7 mouse cellular contexts compared by ENCODE assay signal in genomic region chr9:44486335-44486734, GRCm38 (mm10). TPM values are rescaled to one million over a fixed set of nuclear protein-coding genes. Genes with fewer than 3 reads are reported as not detected.
DNase-seq lines count a peak whose midpoint lies in the region; ATAC-seq lines count a peak whose summit lies in the region.

No protein-coding gene starts in this region.

- H3K4me3 ChIP-seq in lung, embryonic 15.5 days = peak overlapping the region; percentile 96

- peak overlapping the region; percentile 95 for H3K27ac ChIP-seq in lung, embryonic 15.5 days

- peak overlapping the region; percentile 99 for H3K9ac ChIP-seq in lung, embryonic 15.5 days

- H3K27me3 ChIP-seq in lung, embryonic 15.5 days = no peaks in the 10 kb centered on the region

- no peaks in the 10 kb centered on the region for H3K9me3 ChIP-seq in lung, embryonic 15.5 days

- DNase-seq in MN1 (ENCODE audit: low spot score) = peak; percentile 49
- peak; percentile 84 for DNase-seq in adrenal gland, adult 2 months
- peak; percentile 59 for DNase-seq in gastrocnemius, postnatal 14 days
- DNase-seq in kidney, adult 8-10 months = peak; percentile 74 to 78
- peak; percentile 31 to 67 for DNase-seq in urinary bladder, postnatal 36 days (ENCODE audit: low spot score in 2 of 2)

- peak overlapping the region; percentile 81 for H3K4me2 ChIP-seq in lung, embryonic 15.5 days

- ATAC-seq in lung, embryonic 15.5 days (ENCODE audit: borderline replicate concordance, extremely low read depth, low FRiP score, low TSS enrichment) = peak; percentile 17; the same call in 1 of the 2 replicates
- ATAC-seq in CD4-positive, CD25-positive, alpha-beta regulatory T cell, adult 4 months = no peak

- WGBS in lung, embryonic 15.5 days = 6% methylated on average over 3 of the region's 3 CpGs

- intact Hi-C loops in gastrocnemius, postnatal 14 days (cut with DNase I; ENCODE audit: low total_unique reads) = no loop called here

- peaks cover 79% of the 10 kb centered on the region for H3K4me1 ChIP-seq in lung, embryonic 15.5 days

- 0 out of 2 replicates have a peak, but pooled peaks cover 1% of the 10 kb centered on the region for H3K36me3 ChIP-seq in lung, embryonic 15.5 days

RNA-seq across cellular contexts. Expression of gene Bcl9l, which starts 3.7 kb away (rescaled TPM):
- total RNA-seq in adrenal gland, adult 2 months (2021) = 10 to 100 TPM; 41.9 to 61.1 TPM
- 62.7 and 64.5 TPM in 2 replicates for polyA plus RNA-seq in adrenal gland, adult 2 months (2012; rRNA removed)
- total RNA-seq in gastrocnemius, postnatal 14 days (2021) = 10 to 100 TPM; 38.9 to 44.2 TPM
- polyA plus RNA-seq in lung, embryonic 15.5 days (2015; fragmentation: Nextera tagmentation; extraction: Ambion mirVana) = 17.1 and 17.3 TPM in 2 replicates
- polyA plus RNA-seq in CD4-positive, CD25-positive, alpha-beta regulatory T cell, adult 4 months (2017; shearing (Covaris generic)) = 10 to 100 TPM; 13.3 to 17.6 TPM

RNA-seq across cellular contexts. Expression of gene Upk2, which starts 31.6 kb away (rescaled TPM):
- total RNA-seq in adrenal gland, adult 2 months (2021) = not detected
- polyA plus RNA-seq in adrenal gland, adult 2 months (2012; rRNA removed) = not detected in 2 replicates
- under 1 TPM; 0.35 to 0.78 TPM for total RNA-seq in gastrocnemius, postnatal 14 days (2021)
- polyA plus RNA-seq in lung, embryonic 15.5 days (2015; fragmentation: Nextera tagmentation; extraction: Ambion mirVana) = 1.3 and 1.5 TPM in 2 replicates
- polyA plus RNA-seq in CD4-positive, CD25-positive, alpha-beta regulatory T cell, adult 4 months (2017; shearing (Covaris generic)) = not detected

RNA-seq across cellular contexts. Expression of gene Foxr1, which starts 45.4 kb away (rescaled TPM):
- total RNA-seq in adrenal gland, adult 2 months (2021) = not detected
- polyA plus RNA-seq in adrenal gland, adult 2 months (2012; rRNA removed) = not detected in 2 replicates
- not detected for total RNA-seq in gastrocnemius, postnatal 14 days (2021)
- not detected in 2 replicates for polyA plus RNA-seq in lung, embryonic 15.5 days (2015; fragmentation: Nextera tagmentation; extraction: Ambion mirVana)
- under 1 TPM in 1 of 2 experiments, not detected in 1; 0.43 TPM for polyA plus RNA-seq in CD4-positive, CD25-positive, alpha-beta regulatory T cell, adult 4 months (2017; shearing (Covaris generic))
